Mouse (Mus musculus): Measurements from ENCODE around the gene Slc35f1. TPM values are rescaled to one million over a fixed set of nuclear protein-coding genes. Genes with fewer than 3 reads are reported as not detected.

Slc35f1 gene
- 111 and 114 TPM in 2 replicates for total RNA-seq (2014; rRNA removed)
- 32.5 and 35.2 TPM in 2 replicates for polyA plus RNA-seq (2015; fragmentation: Nextera tagmentation; extraction: Ambion mirVana)

GRCm38 (mm10) chr10:52690334-52690991 is at the start of gene Slc35f1:
TSS of gene Slc35f1 (plus strand) at chr10:52690533.
- peak; percentile 89 for DNase-seq (ENCODE audit: low spot score)
- Histone ChIP-seq H3K27me3 (ENCODE audit: insufficient read depth, low read length) (no peaks in the 10 kb centered on the region), H3K9ac (replicated peaks; ENCODE audit: low read length, poor library complexity, severe bottlenecking) (peak within 1 kb of the TSS; percentile 89), H3K4me2 (ENCODE audit: low read depth, low read length, poor library complexity, severe bottlenecking) (peak within 1 kb of the TSS; percentile 55), H3K9me3 (ENCODE audit: low read length) (no peaks in the 10 kb centered on the region), H3K4me1 (ENCODE audit: insufficient read depth, low read length) (0 out of 2 replicates have a peak, but pooled peaks cover 4% of the 10 kb centered on the region), H3K27ac (ENCODE audit: low read depth, low read length) (peak within 1 kb of the TSS; percentile 83), H3K4me3 (ENCODE audit: low read depth, low read length) (peak within 1 kb of the TSS; percentile 89), H3K36me3 (ENCODE audit: insufficient read depth, low read length) (no peaks in the 10 kb centered on the region)
- under 1% methylated on average over 53 of the region's 54 CpGs for WGBS
- peak; percentile 80 for TF ChIP-seq CTCF (IDR thresholded peaks at IDR 0.05)
- peak; percentile 90 for ATAC-seq (ENCODE audit: low FRiP score)

GRCm38 (mm10) chr10:52671234-52671633 is 19.1 kb upstream of the Slc35f1 start:
- no peaks in the 10 kb centered on the region for H3K4me1 ChIP-seq (ENCODE audit: insufficient read depth, low read length)
- H3K9ac ChIP-seq (replicated peaks; ENCODE audit: low read length, poor library complexity, severe bottlenecking) = no peak overlapping the region
- H3K9me3 ChIP-seq (ENCODE audit: low read length) = no peaks in the 10 kb centered on the region
- no peak for TF ChIP-seq CTCF (IDR thresholded peaks at IDR 0.05)
- ATAC-seq (ENCODE audit: low FRiP score) = no peak
- no peak overlapping the region for H3K4me3 ChIP-seq (ENCODE audit: low read depth, low read length)
- no peak overlapping the region for H3K4me2 ChIP-seq (ENCODE audit: low read depth, low read length, poor library complexity, severe bottlenecking)
- no peaks in the 10 kb centered on the region for H3K27me3 ChIP-seq (ENCODE audit: insufficient read depth, low read length)
- H3K36me3 ChIP-seq (ENCODE audit: insufficient read depth, low read length) = no peaks in the 10 kb centered on the region
- no peak overlapping the region for H3K27ac ChIP-seq (ENCODE audit: low read depth, low read length)
- DNase-seq (ENCODE audit: low spot score) = no peak

GRCm38 (mm10) chr10:52690992-52691731 is 829 bp downstream of the Slc35f1 start:
- peak overlapping the region; percentile 83 for H3K27ac ChIP-seq (ENCODE audit: low read depth, low read length)
- peak overlapping the region; percentile 89 for H3K4me3 ChIP-seq (ENCODE audit: low read depth, low read length)
- no peaks in the 10 kb centered on the region for H3K27me3 ChIP-seq (ENCODE audit: insufficient read depth, low read length)
- H3K9me3 ChIP-seq (ENCODE audit: low read length) = no peaks in the 10 kb centered on the region
- under 1% methylated on average over 43 of the region's 45 CpGs for WGBS
- H3K4me2 ChIP-seq (ENCODE audit: low read depth, low read length, poor library complexity, severe bottlenecking) = peak overlapping the region; percentile 55
- no peak for TF ChIP-seq CTCF (IDR thresholded peaks at IDR 0.05)
- ATAC-seq (ENCODE audit: low FRiP score) (peak; percentile 73), DNase-seq (ENCODE audit: low spot score) (peak; percentile 45)
- 0 out of 2 replicates have a peak, but pooled peaks cover 4% of the 10 kb centered on the region for H3K4me1 ChIP-seq (ENCODE audit: insufficient read depth, low read length)
- no peaks in the 10 kb centered on the region for H3K36me3 ChIP-seq (ENCODE audit: insufficient read depth, low read length)
- H3K9ac ChIP-seq (replicated peaks; ENCODE audit: low read length, poor library complexity, severe bottlenecking) = peak overlapping the region; percentile 89

- H3K27me3 ChIP-seq (ENCODE audit: insufficient read depth, low read length) = no peaks in the 10 kb centered on the region
- ATAC-seq (ENCODE audit: low FRiP score) (peak; percentile 1; the same call in 1 of the 2 replicates), DNase-seq (ENCODE audit: low spot score) (no peak)
- peak overlapping the region; percentile 94 for H3K4me2 ChIP-seq (ENCODE audit: low read depth, low read length, poor library complexity, severe bottlenecking)
- H3K9me3 ChIP-seq (ENCODE audit: low read length) = no peaks in the 10 kb centered on the region
- peak overlapping the region; percentile 74; the same call in 1 of the 2 replicates for H3K27ac ChIP-seq (ENCODE audit: low read depth, low read length)
- H3K4me1 ChIP-seq (ENCODE audit: insufficient read depth, low read length) = no peaks in the 10 kb centered on the region
- H3K9ac ChIP-seq (replicated peaks; ENCODE audit: low read length, poor library complexity, severe bottlenecking) = 0 out of 2 replicates have a peak overlapping the region, but pooled peaks have one; percentile 78
- H3K36me3 ChIP-seq (ENCODE audit: insufficient read depth, low read length) = no peaks in the 10 kb centered on the region
- peak overlapping the region; percentile 48; the same call in 1 of the 2 replicates for H3K4me3 ChIP-seq (ENCODE audit: low read depth, low read length)
- TF ChIP-seq CTCF (IDR thresholded peaks at IDR 0.05) = no peak
These were observed 13.4 kb downstream of the Slc35f1 start for GRCm38 (mm10) chr10:52703688-52704087.

GRCm38 (mm10) chr10:52704101-52705051 is 14.0 kb downstream of the Slc35f1 start:
- Histone ChIP-seq H3K4me2 (ENCODE audit: low read depth, low read length, poor library complexity, severe bottlenecking) (peak overlapping the region; percentile 94), H3K4me3 (ENCODE audit: low read depth, low read length) (peak overlapping the region; percentile 48), H3K36me3 (ENCODE audit: insufficient read depth, low read length) (no peaks in the 10 kb centered on the region), H3K9ac (replicated peaks; ENCODE audit: low read length, poor library complexity, severe bottlenecking) (peak overlapping the region; percentile 78), H3K27me3 (ENCODE audit: insufficient read depth, low read length) (no peaks in the 10 kb centered on the region), H3K27ac (ENCODE audit: low read depth, low read length) (peak overlapping the region; percentile 74), H3K4me1 (ENCODE audit: insufficient read depth, low read length) (no peaks in the 10 kb centered on the region), H3K9me3 (ENCODE audit: low read length) (no peaks in the 10 kb centered on the region)
- under 1% methylated on average over 31 of the region's 31 CpGs for WGBS
- peak; percentile 87 for ATAC-seq (ENCODE audit: low FRiP score)
- peak; percentile 83 for DNase-seq (ENCODE audit: low spot score)
- no peak for TF ChIP-seq CTCF (IDR thresholded peaks at IDR 0.05)
